Mouse (Mus musculus) stomach, embryonic 14.5 days (tissue): ENCODE measurements at regions not wholly inside any gene's neighbourhood (a gene's known extent, or its start where the extent isn't known, plus 50 kb on each side); places are given as distances from the start of the nearest gene placed in this dataset.

Source experiments
- ATAC-seq: fragments of 200-750 bp; cut with Nextera tagmentation; 2 replicates; pipeline ENCODE4 v1.8.0; 2017; ENCODE audit warnings: low read depth, moderate TSS enrichment; ENCODE audit not compliant: insufficient number of reproducible peaks, insufficient read depth, low FRiP score
- H3K27ac ChIP-seq: fragments of 300-500 bp; sonication (generic); 2 replicates; pipeline ENCODE4 v1.5.1; 2014; ENCODE audit warnings: mild to moderate bottlenecking, low read length, moderate library complexity, mixed read lengths
- H3K27me3 ChIP-seq: fragments of 300-500 bp; sonication (generic); 2 replicates; pipeline ENCODE4 v1.6.1; 2014; ENCODE audit warnings: low read length, control low read depth, mixed read lengths; ENCODE audit not compliant: control insufficient read depth, insufficient read depth
- H3K36me3 ChIP-seq: fragments of 300-500 bp; sonication (generic); 2 replicates; pipeline ENCODE4 v1.6.1; 2014; ENCODE audit warnings: mild to moderate bottlenecking, control low read depth, low read length, moderate library complexity, mixed read lengths; ENCODE audit not compliant: control insufficient read depth, insufficient read depth
- H3K4me1 ChIP-seq: fragments of 300-500 bp; sonication (generic); 2 replicates; pipeline ENCODE4 v1.6.1; 2014; ENCODE audit warnings: low read length, control low read depth, mixed read lengths; ENCODE audit not compliant: control insufficient read depth, insufficient read depth
- H3K4me2 ChIP-seq: fragments of 300-500 bp; sonication (generic); replicated peaks from 2 replicates; pipeline ENCODE4 v1.6.1; 2014; ENCODE audit warnings: low read depth, low read length, control low read depth
- H3K4me3 ChIP-seq: fragments of 300-500 bp; sonication (generic); 2 replicates; pipeline ENCODE4 v1.5.1; 2014; ENCODE audit warnings: low read depth, low read length, control low read depth
- H3K9ac ChIP-seq: fragments of 300-500 bp; sonication (generic); replicated peaks from 2 replicates; pipeline ENCODE4 v1.6.1; 2014; ENCODE audit warnings: low read depth, mild to moderate bottlenecking, control low read depth, low read length, moderate library complexity, mixed read lengths
- H3K9me3 ChIP-seq: fragments of 300-500 bp; sonication (generic); 2 replicates; pipeline ENCODE4 v1.6.1; 2016; ENCODE audit warnings: low read depth, low read length, control low read depth; ENCODE audit not compliant: control insufficient read depth
- WGBS: fragments of 180-500 bp; shearing (Covaris S2); extraction: QIAGEN DNeasy Blood & Tissue Kit; methylation state at CpG from one replicate; pipeline ENCODE4 v1.1.7; 2014; 5-methylcytosine and 5-hydroxymethylcytosine counted together

DNA sequence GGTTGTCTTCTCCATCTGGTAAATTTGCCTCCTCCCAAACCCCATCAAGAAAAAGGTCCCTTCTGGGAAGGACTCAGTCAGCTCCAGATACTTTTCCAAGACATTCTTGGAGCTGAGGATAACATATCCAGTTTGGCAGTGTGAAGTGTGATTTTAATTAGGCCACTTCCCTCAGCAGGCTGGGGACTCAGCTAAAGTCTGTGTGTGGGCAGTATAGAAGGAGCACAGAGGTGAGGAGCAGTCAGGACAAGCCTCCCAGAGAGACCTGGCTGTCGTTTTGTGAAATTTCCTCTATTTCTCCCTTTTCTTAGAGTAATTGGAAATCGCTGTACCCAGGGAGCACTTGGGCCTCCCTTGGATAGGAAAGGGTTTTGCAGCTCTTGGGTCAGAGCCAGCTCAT lies 195.4 kb upstream of the Pappa start:
- Histone ChIP-seq H3K36me3 (no peaks in the 10 kb centered on the region), H3K4me1 (no peaks in the 10 kb centered on the region), H3K4me3 (no peak overlapping the region), H3K9ac (no peak overlapping the region), H3K9me3 (no peaks in the 10 kb centered on the region), H3K4me2 (no peak overlapping the region), H3K27me3 (no peaks in the 10 kb centered on the region), H3K27ac (no peak overlapping the region)
- no peak for ATAC-seq
- 56% methylated on average over 2 of the region's 2 CpGs for WGBS

DNA sequence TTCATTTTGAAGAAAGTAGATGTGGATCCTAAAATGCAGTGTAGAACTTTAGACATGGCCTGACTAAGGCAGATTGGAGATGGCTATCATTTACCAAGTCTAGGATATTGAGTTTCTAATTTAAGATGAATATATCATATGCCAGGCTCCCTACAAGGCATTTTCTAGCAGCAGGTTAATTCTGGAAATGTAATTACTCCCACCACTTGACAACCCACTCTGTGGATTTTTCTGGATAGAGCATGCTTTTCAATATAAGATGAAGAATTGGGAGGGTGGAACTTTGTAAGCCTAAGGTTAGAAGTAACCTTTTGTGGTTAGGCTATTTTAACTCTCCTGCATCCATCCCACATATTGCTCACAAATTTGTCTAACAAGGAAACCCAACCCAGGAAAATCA lies 178.4 kb upstream of the Pappa start:
- H3K27me3 ChIP-seq: no peaks in the 10 kb centered on the region
- no peaks in the 10 kb centered on the region for H3K4me1 ChIP-seq
- no peak overlapping the region for H3K27ac ChIP-seq
- ATAC-seq: no peak
- no peaks in the 10 kb centered on the region for H3K36me3 ChIP-seq
- H3K9me3 ChIP-seq: no peaks in the 10 kb centered on the region
- H3K4me2 ChIP-seq: no peak overlapping the region
- no peak overlapping the region for H3K4me3 ChIP-seq
- no peak overlapping the region for H3K9ac ChIP-seq

DNA sequence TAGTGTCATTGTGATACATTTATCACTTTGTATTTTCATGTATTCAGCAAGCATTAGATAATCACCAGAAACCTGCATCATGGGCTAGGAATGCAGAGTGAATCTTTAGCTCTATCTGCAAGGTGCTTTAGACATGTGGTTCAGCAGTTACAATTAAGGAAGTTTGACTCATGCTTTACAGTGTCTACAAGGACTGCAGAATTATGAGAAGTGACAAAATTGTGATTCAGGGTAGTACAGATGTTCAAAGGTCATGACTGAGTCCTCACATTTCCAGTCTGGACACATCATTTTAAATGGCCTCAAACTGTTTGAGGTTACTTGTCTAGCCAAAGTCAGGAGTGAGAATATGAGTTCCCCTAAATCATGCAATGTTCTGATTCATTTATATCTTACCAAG lies 171.3 kb upstream of the Pappa start:
- Histone ChIP-seq H3K4me3 (no peak overlapping the region), H3K4me2 (no peak overlapping the region), H3K36me3 (no peaks in the 10 kb centered on the region), H3K4me1 (no peaks in the 10 kb centered on the region), H3K27ac (no peak overlapping the region), H3K9ac (no peak overlapping the region), H3K9me3 (no peaks in the 10 kb centered on the region), H3K27me3 (no peaks in the 10 kb centered on the region)
- ATAC-seq: no peak

DNA sequence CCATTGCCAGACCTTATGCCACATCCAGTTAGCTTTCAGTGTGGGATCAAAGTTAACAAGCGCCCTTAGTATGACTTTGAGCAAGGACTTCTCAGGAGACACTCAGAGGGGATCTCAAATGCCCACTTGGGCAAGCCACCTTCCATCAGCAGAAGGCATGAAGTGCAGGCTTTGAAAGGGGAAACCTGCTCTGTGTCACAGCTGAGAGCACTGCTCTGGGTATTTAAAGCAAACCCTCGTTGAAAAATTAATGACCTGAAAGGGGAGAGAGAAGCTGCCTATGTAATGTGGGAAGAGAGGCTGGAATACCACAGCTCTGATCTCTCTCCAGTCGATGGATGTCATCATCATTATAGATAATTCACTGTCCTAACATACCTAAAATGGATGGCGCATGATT lies 165.1 kb upstream of the Pappa start:
- H3K4me1 ChIP-seq: no peaks in the 10 kb centered on the region
- 71% methylated on average over 4 of the region's 4 CpGs for WGBS

DNA sequence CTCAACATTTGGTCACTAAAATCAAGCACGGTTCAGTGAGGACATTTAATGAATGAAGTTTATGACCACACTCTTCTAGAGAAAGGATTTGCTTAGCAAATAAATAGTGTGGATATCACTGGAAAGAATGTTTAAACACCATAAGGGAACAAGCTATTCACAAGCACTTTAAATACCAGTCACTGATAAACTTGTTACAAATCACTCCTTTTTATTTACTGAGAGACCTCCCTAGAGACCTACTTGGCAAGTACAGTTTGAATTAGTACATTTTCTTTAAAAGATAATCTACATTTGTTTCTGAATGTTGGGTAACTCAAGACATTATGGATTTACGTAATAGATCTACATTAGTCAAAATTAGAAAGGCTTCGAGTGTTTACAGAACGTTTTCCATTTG lies 162.2 kb upstream of the Pappa start:
- no peak overlapping the region for H3K9ac ChIP-seq
- ATAC-seq: 0 out of 2 replicates have a peak, but pooled peaks have one; percentile 23
- no peak overlapping the region for H3K4me3 ChIP-seq
- no peak overlapping the region for H3K4me2 ChIP-seq
- H3K27me3 ChIP-seq: no peaks in the 10 kb centered on the region
- H3K4me1 ChIP-seq: no peaks in the 10 kb centered on the region
- WGBS: 26% methylated on average over 4 of the region's 4 CpGs
- no peak overlapping the region for H3K27ac ChIP-seq
- H3K9me3 ChIP-seq: no peaks in the 10 kb centered on the region
- no peaks in the 10 kb centered on the region for H3K36me3 ChIP-seq

More for the DNA sequence above, 165.1 kb upstream of the Pappa start:
- Histone ChIP-seq H3K4me2 (no peak overlapping the region), H3K27me3 (no peaks in the 10 kb centered on the region), H3K27ac (no peak overlapping the region), H3K4me3 (no peak overlapping the region), H3K36me3 (no peaks in the 10 kb centered on the region), H3K9ac (no peak overlapping the region), H3K9me3 (no peaks in the 10 kb centered on the region)
- no peak for ATAC-seq
